Mouse (Mus musculus): ENCODE measurements around the gene Ppib. TPM values are rescaled to one million over a fixed set of nuclear protein-coding genes. Genes with fewer than 3 reads are reported as not detected.

The Ppib gene
- 441 TPM for polyA plus RNA-seq (2017; shearing (Covaris generic))

DNA sequence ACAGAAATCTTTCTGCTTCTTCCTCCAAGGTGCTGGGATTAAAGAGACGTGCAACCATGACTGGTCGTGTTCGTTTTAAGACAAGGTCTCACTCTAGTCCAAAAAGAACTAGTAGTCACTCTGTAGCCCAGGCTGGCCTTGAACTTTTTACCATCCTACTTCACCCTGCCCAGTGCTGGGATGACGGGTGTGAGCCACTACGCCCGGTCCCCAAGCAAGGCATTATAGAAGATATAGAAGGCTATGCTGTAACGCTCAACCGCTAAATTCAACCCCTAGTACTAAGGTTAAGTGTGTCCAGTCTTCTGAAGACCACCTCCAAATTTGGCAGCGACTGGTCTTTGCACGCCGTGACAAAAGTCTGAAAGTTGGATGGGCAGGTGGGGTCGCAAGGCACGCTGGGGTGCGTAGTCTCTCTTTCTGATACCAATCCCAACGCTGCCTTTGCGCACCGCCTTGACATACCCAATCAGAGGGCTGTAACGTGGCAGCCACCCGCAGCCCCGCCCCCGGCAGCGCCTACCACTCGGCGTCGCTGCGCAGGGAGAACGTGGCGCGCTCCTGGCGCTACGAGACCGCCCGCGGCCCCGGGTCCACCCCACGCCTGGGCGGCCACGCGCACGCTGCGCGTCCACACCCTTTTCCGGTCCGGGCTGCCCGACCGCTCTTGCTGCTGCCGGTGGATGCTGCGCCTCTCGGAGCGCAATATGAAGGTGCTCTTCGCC, at the start of gene Ppib:
Gene Ppib (plus strand): TSS at position 640 of the 725 bp plus-strand sequence.

DNA sequence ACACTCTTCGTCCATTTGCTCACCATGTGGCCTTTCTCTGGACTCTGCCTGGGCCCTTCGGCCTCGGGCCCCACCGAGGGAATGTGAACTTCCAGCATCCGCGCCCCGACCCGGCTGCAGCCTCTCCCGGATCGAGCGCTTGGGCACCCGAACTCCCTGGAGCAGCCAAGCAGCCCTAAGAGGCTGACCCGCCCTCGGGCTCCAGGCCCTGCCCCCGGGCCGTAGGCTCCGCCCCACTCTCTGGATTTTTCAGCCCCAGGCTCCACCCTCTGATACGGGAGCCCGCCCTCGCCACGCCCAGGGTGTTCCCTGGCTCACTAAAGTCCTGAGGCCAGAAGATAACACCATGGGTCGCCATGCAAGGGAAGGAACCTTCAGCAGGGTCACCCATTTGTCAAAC, 9.6 kb downstream of the Ppib start, which contains the start of gene Snx22:
Gene Snx22 (minus strand): TSS at position 137 of the 400 bp plus-strand sequence.

Other genes starting within 250 kb of the Ppib start
- 5.0 TPM for gene Zfp609, start 232.7 kb upstream of the Ppib start, polyA plus RNA-seq (2017; shearing (Covaris generic))
- 21.6 TPM for gene Pclaf, start 170.0 kb upstream of the Ppib start, polyA plus RNA-seq (2017; shearing (Covaris generic))
- gene Trip4, start 151.4 kb upstream of the Ppib start, polyA plus RNA-seq (2017; shearing (Covaris generic)), result 44.4 TPM
- 47.8 TPM for gene Csnk1g1, start 151.3 kb upstream of the Ppib start, polyA plus RNA-seq (2017; shearing (Covaris generic))
- gene Snx22, start 9.5 kb downstream of the Ppib start, polyA plus RNA-seq (2017; shearing (Covaris generic)), result 2.2 TPM
- 139 TPM for gene Snx1, start 66.4 kb downstream of the Ppib start, polyA plus RNA-seq (2017; shearing (Covaris generic))
- gene Ciao2a, start 66.4 kb downstream of the Ppib start, polyA plus RNA-seq (2017; shearing (Covaris generic)), result 139 TPM
- gene Dapk2, start 98.0 kb downstream of the Ppib start, polyA plus RNA-seq (2017; shearing (Covaris generic)), result 0.72 TPM

Data from activated CD4-positive, CD25-positive, alpha-beta regulatory T cell, adult 9 weeks (primary cell).